Mouse (Mus musculus) heart, postnatal 36 days (tissue): ENCODE data around the gene Tfcp2. TPM values are rescaled to one million over a fixed set of nuclear protein-coding genes. Genes with fewer than 3 reads are reported as not detected.

Experiments
- DNase-seq, 2 experiments: peaks; one replicate each; pipeline ENCODE4 v3.0.0; 2021 to 2022
- intact Hi-C: fragments of 180-260 bp; cut with DNase I; formaldehyde crosslinking; loops from one replicate; pipeline ENCODE4 v1.15.1; 2025
- total RNA-seq, 2 experiments: library from RNA; stranded (reverse); gene quantifications; 2 replicates each; pipeline ENCODE4 v1.2.3; 2021

The Tfcp2 gene
- total RNA-seq, 2 experiments from 2014 or later = 11.9 to 13.4 TPM

GRCm38 (mm10) chr15:100452486-100452885, 99.3 kb downstream of the Tfcp2 start:
- intact Hi-C loops = loop anchor here (10.0 kb wide), 1 partner anchor 1938 kb away; no protein-coding TSS in a partner anchor
- DNase-seq = no peak

- intact Hi-C loops = loop anchor here (10.0 kb wide), 1 partner anchor 1936 kb away; no protein-coding TSS in a partner anchor
- peak; percentile 57 to 62 for DNase-seq
Observed at GRCm38 (mm10) chr15:100451245-100451644, 100.6 kb downstream of the Tfcp2 start.

- no peak for DNase-seq
- intact Hi-C loops = no loop called here
Observed at GRCm38 (mm10) chr15:100449495-100449894, 102.3 kb downstream of the Tfcp2 start.

- intact Hi-C loops = no loop called here
- no peak for DNase-seq
Observed at GRCm38 (mm10) chr15:100448572-100448971, 103.2 kb downstream of the Tfcp2 start.

Other genes starting within 250 kb of the Tfcp2 start
- gene Mettl7a1, start 247.9 kb downstream of the Tfcp2 start, total RNA-seq = 10 to 100 TPM; 46.3 to 62.3 TPM
- not detected for gene Mettl7a3, start 217.1 kb downstream of the Tfcp2 start, total RNA-seq
- not detected for gene Methig1, start 198.9 kb downstream of the Tfcp2 start, total RNA-seq
- 1 to 10 TPM in 1 of 2 experiments, under 1 TPM in 1; 0.89 to 1.0 TPM for gene Mettl7a2, start 198.8 kb downstream of the Tfcp2 start, total RNA-seq
- not detected for gene Higd1c, start 187.5 kb downstream of the Tfcp2 start, total RNA-seq
- not detected for gene Gm5475, start 129.9 kb downstream of the Tfcp2 start, total RNA-seq
- 10 to 100 TPM; 45.2 TPM for gene Slc11a2, start 126.9 kb downstream of the Tfcp2 start, total RNA-seq
- gene Letmd1, start 83.0 kb downstream of the Tfcp2 start, total RNA-seq = 10 to 100 TPM; 12.2 to 14.8 TPM
- 1 to 10 TPM; 2.5 to 3.0 TPM for gene Csrnp2, start 56.5 kb downstream of the Tfcp2 start, total RNA-seq
- 10 to 100 TPM; 10.8 to 13.3 TPM for gene Pou6f1, start 48.0 kb upstream of the Tfcp2 start, total RNA-seq
- gene Dazap2, start 63.3 kb upstream of the Tfcp2 start, total RNA-seq = 100 to 1,000 TPM; 161 to 177 TPM
- gene Smagp, start 84.9 kb upstream of the Tfcp2 start, total RNA-seq = 10 to 100 TPM; 13.7 to 15.8 TPM
- 1 to 10 TPM; 1.6 TPM for gene Bin2, start 117.5 kb upstream of the Tfcp2 start, total RNA-seq
- under 1 TPM in 1 of 2 experiments, not detected in 1; 0.98 TPM for gene Cela1, start 135.9 kb upstream of the Tfcp2 start, total RNA-seq
- under 1 TPM; 0.72 to 0.98 TPM for gene Galnt6, start 177.4 kb upstream of the Tfcp2 start, total RNA-seq
- gene Slc4a8, start 209.7 kb upstream of the Tfcp2 start, total RNA-seq = 1 to 10 TPM; 2.3 to 2.7 TPM